Mouse (Mus musculus): ENCODE results near the gene Cldn24. TPM values are rescaled to one million over a fixed set of nuclear protein-coding genes. Genes with fewer than 3 reads are reported as not detected.
"Not testable (repeated sequence)": the region's sequence is repeated elsewhere in the genome, so short reads cannot be mapped to it uniquely, and the experiment has no call there.

Cldn24 gene
- not detected for total RNA-seq (2021)

- intact Hi-C loops (cut with DNase I), result no loop called here
- no peak for DNase-seq
These were observed at the start of gene Cldn24 for GRCm38 (mm10) chr8:47821843-47822242. TSS of gene Cldn24 (plus strand) at chr8:47822143.

GRCm38 (mm10) chr8:47772986-47773385 is 49.0 kb upstream of the Cldn24 start:
- no peak for DNase-seq
- intact Hi-C loops (cut with DNase I), result no loop called here

GRCm38 (mm10) chr8:47777415-47777814 is 44.5 kb upstream of the Cldn24 start:
- DNase-seq, result no peak
- intact Hi-C loops (cut with DNase I), result no loop called here

GRCm38 (mm10) chr8:47779589-47779988 is 42.4 kb upstream of the Cldn24 start:
- intact Hi-C loops (cut with DNase I), result no loop called here
- no peak for DNase-seq

GRCm38 (mm10) chr8:47781881-47782280 is 40.1 kb upstream of the Cldn24 start:
- intact Hi-C loops (cut with DNase I), result no loop called here
- DNase-seq, result no peak

- DNase-seq, result no peak
- intact Hi-C loops (cut with DNase I), result no loop called here
These were observed 38.4 kb upstream of the Cldn24 start for GRCm38 (mm10) chr8:47783544-47783943.

- DNase-seq, result no peak
- intact Hi-C loops (cut with DNase I), result no loop called here
These were observed 38.0 kb upstream of the Cldn24 start for GRCm38 (mm10) chr8:47783944-47784343.

- DNase-seq, result peak; percentile 15 to 32
- intact Hi-C loops (cut with DNase I), result no loop called here
These were observed 37.5 kb upstream of the Cldn24 start for GRCm38 (mm10) chr8:47784436-47784835.

- intact Hi-C loops (cut with DNase I), result no loop called here
- no peak for DNase-seq
These were observed 35.6 kb upstream of the Cldn24 start for GRCm38 (mm10) chr8:47786323-47786722.

- DNase-seq, result peak; percentile 46 to 59
- intact Hi-C loops (cut with DNase I), result no loop called here
These were observed 34.2 kb upstream of the Cldn24 start for GRCm38 (mm10) chr8:47787705-47788104.

- intact Hi-C loops (cut with DNase I), result no loop called here
- DNase-seq, result no peak
These were observed 30.0 kb upstream of the Cldn24 start for GRCm38 (mm10) chr8:47791986-47792385.

GRCm38 (mm10) chr8:47799438-47799837 is 22.5 kb upstream of the Cldn24 start:
- DNase-seq, result no peak
- intact Hi-C loops (cut with DNase I), result no loop called here

- intact Hi-C loops (cut with DNase I), result no loop called here
These were observed 19.6 kb upstream of the Cldn24 start for GRCm38 (mm10) chr8:47802349-47802748.

GRCm38 (mm10) chr8:47804262-47804661 is 17.7 kb upstream of the Cldn24 start:
- intact Hi-C loops (cut with DNase I), result no loop called here
- no peak for DNase-seq

More at GRCm38 (mm10) chr8:47802349-47802748, 19.6 kb upstream of the Cldn24 start:
- DNase-seq, result no peak

- intact Hi-C loops (cut with DNase I), result no loop called here
- DNase-seq, result no peak
These were observed 11.8 kb upstream of the Cldn24 start for GRCm38 (mm10) chr8:47809970-47810665.

- DNase-seq, result peak in 1 of 2 experiments; percentile 22
- intact Hi-C loops (cut with DNase I), result no loop called here
These were observed 11.3 kb upstream of the Cldn24 start for GRCm38 (mm10) chr8:47810666-47811015.

GRCm38 (mm10) chr8:47811221-47811620 is 10.7 kb upstream of the Cldn24 start:
- no peak for DNase-seq
- intact Hi-C loops (cut with DNase I), result no loop called here

GRCm38 (mm10) chr8:47819034-47819433 is 2.9 kb upstream of the Cldn24 start:
- no peak for DNase-seq
- intact Hi-C loops (cut with DNase I), result no loop called here

GRCm38 (mm10) chr8:47820914-47821772 is 800 bp upstream of the Cldn24 start:
- intact Hi-C loops (cut with DNase I), result no loop called here
- DNase-seq, result no peak

GRCm38 (mm10) chr8:47822541-47822940 is 598 bp downstream of the Cldn24 start:
- DNase-seq; intact Hi-C loops (cut with DNase I): not testable (repeated sequence)

GRCm38 (mm10) chr8:47823777-47824176 is 1.8 kb downstream of the Cldn24 start:
- intact Hi-C loops (cut with DNase I), result no loop called here
- DNase-seq, result no peak

GRCm38 (mm10) chr8:47824182-47824581 is 2.2 kb downstream of the Cldn24 start, which contains the start of gene Cldn22:
TSS of gene Cldn22 (plus strand) at chr8:47824482.
- intact Hi-C loops (cut with DNase I), result no loop called here

More at GRCm38 (mm10) chr8:47824182-47824581, 2.2 kb downstream of the Cldn24 start, which contains the start of gene Cldn22:
- DNase-seq, result no peak

Data from heart, postnatal 10 days (tissue).